Mouse (Mus musculus): ENCODE results near the gene Zfp330.

The Zfp330 gene

DNA sequence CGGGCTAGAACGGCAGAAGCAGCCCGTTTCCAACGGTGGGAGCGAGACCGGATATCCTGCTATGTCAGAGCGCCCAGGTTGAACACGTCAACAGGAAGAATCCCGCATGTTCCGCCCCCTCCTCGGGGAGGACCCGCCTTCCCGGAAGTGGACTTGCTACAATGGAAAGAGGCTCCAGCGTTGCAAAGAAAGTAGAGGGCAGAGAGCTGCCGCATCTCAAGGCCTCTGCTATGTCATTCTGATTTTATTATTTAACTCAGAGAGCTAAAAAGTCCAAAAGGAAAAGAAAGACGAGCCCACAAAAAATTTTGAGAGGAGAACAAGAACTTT is at the start of gene Zfp330:
Gene Zfp330, minus strand, starts transcription at position 68 of the 330 bp plus-strand sequence.
- peak; percentile 92 for DNase-seq (ENCODE audit: low spot score)

DNA sequence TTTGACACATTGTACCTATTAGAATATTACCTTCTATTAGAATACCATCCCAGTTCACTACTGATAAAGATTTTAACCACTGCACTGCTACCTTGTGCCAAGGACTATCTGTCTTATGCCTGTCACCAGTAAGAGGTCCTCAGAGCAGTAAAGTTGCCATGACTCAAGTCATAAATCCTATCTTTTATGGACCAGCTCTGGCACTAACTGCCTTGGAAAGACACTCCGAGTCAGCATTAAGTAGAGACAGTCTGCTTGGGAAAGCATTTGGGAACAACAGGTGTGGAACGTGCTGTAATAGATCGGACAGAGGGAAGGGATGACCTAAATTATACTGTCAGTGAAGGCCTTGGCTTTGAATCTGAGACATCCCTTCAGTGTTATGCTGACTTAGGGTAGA is 4.0 kb upstream of the Zfp330 start:
- no peak for DNase-seq (ENCODE audit: low spot score)

DNA sequence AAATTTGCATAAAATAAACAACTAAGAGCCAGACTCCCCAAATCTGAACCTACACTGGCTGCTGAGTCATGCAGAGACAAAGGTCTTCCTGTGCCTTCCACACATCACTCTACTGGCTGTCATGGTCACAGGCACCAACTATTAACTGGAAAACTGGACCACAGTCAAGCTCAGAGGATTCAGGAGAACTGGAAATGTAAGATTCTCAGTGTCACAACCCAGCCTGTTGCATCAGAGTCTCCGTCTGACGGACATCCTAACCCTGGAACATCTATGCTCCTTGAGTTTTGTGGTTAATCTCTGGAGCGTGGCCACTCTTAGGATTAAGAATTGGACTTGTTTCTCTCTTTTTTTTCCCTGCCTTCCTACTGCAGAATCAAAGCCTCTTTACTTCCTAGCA is 3.4 kb upstream of the Zfp330 start:
- no peak for DNase-seq (ENCODE audit: low spot score)

DNA sequence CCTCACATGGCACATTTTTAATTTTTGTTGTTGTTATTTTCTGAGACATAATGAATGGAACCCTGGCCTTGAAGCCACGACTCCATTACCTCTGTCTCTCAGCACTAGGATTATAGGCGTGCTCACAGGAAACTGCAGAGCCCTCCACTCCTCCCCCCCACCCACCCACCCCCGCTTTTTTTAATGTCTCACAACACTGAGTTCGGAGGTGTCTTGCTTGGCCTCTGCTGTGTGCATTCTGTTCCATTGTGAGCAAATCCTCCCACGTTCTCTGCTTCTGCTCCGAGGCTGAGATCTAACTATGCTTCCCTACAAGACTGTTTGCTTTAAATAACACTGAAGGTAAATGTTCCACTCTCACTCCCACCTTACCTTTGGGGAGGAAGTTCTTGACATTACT is 522 bp upstream of the Zfp330 start:
- no peak for DNase-seq (ENCODE audit: low spot score)

DNA sequence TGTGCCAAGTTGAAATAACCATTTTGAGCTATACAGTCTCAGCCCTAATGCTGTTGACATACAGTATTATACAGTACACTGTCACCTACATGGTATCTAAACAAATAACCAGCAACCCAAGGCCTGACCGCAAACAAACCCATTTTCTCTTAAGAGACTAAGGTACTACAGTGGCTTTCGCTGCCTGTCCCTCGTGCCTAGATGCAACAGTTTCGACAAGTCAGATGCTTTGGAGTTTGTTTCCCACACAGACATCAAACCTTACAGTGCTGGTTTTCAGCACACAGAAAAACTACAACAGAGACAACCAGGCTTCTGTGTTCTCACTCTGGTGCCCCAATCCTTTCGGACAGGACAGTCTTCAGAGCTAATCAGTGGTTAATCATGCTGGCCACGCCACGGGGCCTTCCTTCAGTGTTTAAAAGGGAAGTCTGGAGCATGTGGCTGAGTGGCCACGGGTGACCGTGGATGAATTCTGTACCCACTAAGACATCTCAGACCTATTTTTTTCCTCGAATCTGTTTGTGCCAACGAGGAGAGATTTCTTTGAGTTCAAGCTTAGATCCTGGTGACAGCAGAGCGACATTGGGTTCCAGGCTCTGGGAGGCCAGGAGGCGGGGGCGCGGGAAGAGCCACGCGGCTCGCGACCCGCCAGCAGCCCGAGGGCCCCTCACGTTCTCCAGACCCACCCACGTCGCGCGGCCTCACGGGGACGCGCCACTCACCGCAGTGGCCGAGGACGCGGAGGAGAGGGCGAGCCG is 448 bp downstream of the Zfp330 start:
- no peak for DNase-seq (ENCODE audit: low spot score)

DNA sequence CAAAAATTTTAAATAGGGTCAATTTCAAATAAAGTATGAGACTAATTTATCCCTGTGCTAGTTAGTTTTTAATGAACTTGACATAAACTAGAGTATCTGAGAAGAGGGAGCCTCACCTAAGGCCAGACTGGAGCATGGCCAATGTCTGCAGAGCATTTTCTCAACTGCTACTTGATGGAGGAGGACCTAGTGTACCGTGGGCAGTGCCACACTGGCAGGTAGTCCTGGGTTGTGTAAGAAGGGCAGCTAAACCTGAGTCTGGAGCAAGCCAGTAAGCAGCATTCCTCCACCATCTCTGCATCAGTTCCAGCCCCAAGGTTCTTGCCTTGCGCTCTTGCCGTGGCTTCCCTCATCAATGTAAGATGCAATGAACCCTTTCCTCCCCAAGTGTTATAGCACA is 3.1 kb downstream of the Zfp330 start:
- no peak for DNase-seq (ENCODE audit: low spot score)

DNA sequence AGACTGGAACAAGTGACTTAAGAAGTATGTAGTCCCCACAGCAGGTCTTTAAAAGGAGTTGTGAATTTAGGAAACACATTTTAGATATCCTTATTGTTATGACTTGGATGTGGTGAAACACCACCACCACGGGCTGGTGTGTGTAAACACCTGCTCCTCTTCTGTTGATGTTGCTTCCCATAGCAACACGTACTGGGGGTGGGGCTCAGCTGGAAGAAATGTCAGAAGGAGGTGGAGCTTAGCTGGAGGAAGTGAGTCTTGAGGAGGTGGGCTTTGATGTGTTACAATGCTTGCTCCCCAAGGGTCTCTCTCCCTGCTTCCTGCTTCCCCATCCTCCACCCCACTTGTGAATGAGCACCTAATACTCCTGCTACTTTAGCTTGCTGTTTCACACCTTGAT is 14.9 kb downstream of the Zfp330 start:
- DNase-seq (ENCODE audit: low spot score) = no peak

DNA sequence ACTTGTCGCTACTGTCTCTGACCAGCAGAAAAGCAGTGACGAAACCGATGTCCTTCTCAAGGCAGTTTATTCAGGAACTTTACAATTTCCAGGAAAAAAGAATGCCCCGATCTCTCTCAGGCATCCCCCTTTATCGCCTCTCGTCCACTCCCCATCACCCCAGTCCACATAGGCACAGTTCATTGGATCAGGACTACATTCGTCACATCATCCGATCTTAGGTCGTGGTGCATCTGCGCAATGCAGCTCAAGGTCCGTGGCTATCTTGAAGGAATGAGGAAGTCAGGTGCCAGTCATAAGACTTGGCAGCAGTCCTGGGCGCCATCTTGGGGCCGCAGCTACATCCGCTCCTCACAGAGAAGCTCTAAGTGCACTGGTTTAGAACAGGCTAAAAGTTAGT is 19.0 kb downstream of the Zfp330 start:
- DNase-seq (ENCODE audit: low spot score) = no peak

DNA sequence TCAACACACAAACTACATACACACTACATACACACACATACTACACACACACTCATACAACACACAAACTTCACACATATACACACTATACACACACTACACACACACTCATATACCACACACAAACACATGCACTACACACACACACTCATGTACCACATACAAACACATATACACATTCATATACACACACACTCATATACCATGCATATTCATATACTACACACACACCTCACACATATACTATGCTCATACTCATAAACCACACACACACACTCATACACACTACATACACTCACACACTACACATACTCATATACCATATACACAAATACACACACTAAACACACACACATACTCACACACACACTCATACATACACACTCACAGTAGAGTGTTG is 27.3 kb downstream of the Zfp330 start:
- no peak for DNase-seq (ENCODE audit: low spot score)

DNA sequence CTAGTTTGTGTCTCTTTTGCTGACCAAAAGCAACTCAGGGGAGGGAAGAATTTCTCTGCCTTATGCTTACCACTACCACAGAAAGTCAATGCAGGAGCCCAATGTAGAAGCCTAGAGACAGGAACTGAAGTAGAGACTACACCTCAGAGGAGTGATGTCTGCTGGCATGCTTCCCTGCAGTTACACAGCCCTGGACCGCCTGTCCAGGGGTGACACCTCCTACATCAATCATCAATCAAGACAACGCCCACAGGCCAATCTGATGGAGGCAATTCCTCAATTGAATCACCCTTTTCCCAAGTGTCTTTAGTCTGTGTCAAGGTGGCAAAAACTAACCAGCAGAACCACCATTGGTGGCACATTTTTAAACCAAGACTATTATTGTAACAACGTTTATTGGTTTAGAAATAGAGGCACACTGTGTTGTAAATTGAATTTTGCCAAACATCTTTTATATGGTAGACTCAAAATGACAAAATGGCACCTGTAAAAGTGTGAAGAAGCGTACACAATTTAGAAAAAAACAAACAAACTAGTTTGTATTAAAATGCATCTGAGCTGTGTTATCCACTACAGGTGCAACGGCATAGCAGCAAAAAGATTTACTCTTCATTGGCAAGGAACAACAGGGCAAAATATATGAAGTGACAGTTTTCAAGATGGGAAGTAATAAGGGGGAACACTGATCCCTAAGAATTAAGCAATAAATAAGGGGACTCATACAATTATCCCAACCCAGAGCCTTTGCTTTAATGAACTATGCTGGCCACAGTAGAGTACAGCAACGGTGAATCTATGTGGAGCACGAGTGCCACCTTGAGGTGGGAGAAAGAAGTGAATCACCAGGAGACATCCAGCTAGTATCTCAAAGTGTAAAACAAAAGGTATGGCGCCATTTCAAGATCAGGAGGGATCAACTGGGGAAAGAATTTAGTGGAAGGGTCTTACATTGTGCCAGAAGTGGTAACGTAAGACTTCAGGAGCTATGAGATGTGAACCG is 29.8 kb downstream of the Zfp330 start:
- no peak for DNase-seq (ENCODE audit: low spot score)
